Mouse (Mus musculus) embryonic facial prominence, embryonic 10.5 days (tissue): ENCODE measurements at regions not wholly inside any gene's neighbourhood (a gene's known extent, or its start where the extent isn't known, plus 50 kb on each side); places are given as distances from the start of the nearest gene placed in this dataset.

Source experiments
- DNase-seq: peaks from one replicate; pipeline ENCODE4 v3.0.0-alpha.2; 2017; ENCODE audit warnings: low spot score
- H3K27ac ChIP-seq: fragments of 300-500 bp; sonication (generic); replicated peaks from 2 replicates; pipeline ENCODE4 v1.5.1; 2016; ENCODE audit warnings: mild to moderate bottlenecking
- H3K27me3 ChIP-seq: fragments of 300-500 bp; sonication (generic); replicated peaks from 2 replicates; pipeline ENCODE4 v1.6.1; 2016; ENCODE audit warnings: low read depth, mild to moderate bottlenecking; ENCODE audit not compliant: poor library complexity, severe bottlenecking
- H3K36me3 ChIP-seq: fragments of 300-500 bp; sonication (generic); replicated peaks from 2 replicates; pipeline ENCODE4 v1.6.1; 2016; ENCODE audit warnings: mild to moderate bottlenecking, moderate library complexity
- H3K4me1 ChIP-seq: fragments of 300-500 bp; sonication (generic); 2 replicates; pipeline ENCODE4 v1.6.1; 2016
- H3K4me3 ChIP-seq: fragments of 300-500 bp; sonication (generic); 2 replicates; pipeline ENCODE4 v1.5.1; 2016; ENCODE audit warnings: mild to moderate bottlenecking, moderate library complexity
- H3K9me3 ChIP-seq: fragments of 300-500 bp; sonication (generic); 2 replicates; pipeline ENCODE4 v1.6.1; 2016; ENCODE audit warnings: mild to moderate bottlenecking
- WGBS: fragments of 180-500 bp; shearing (Covaris S2); methylation state at CpG from one replicate; pipeline ENCODE4 v1.1.7; 2016; 5-methylcytosine and 5-hydroxymethylcytosine counted together

DNA sequence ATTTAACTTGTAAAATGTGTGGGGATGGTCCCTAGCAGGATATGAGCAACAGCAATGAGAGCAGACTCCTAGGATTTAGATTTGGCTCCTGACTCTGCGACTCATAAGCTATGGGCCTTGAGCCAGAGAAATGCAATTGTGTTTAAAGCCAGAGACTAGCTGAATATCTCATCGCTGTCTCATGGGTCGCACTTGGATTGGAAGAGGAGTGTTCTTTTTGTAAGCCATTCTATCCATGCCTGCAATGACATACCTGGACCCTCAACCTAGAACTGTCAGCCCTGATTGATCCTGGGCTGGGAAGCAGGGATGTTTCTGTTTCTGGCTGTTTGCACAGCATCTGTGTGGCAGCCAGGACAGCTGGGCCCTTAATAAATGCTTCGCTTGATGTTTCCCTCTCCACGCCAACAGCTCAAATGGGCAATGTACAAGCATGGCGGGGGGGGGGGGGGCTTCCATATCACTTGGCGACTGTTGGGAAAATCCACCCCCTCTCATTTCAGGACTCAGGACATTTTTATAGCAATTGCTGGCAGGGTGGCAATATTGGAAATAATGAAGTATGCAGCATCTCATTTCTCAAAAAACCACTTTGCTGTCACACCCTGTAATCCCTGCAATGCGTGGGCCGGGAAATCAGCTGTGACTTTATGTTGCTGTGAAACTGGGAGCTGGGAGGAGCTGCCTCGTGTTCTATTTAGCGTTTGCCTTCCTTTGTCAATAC, 338.0 kb downstream of the Hs3st1 start:
- H3K4me3 ChIP-seq, result no peak overlapping the region
- no peaks in the 10 kb centered on the region for H3K36me3 ChIP-seq
- H3K4me1 ChIP-seq, result no peaks in the 10 kb centered on the region
- no peaks in the 10 kb centered on the region for H3K9me3 ChIP-seq
- 73% methylated on average over 11 of the region's 11 CpGs for WGBS
- no peak overlapping the region for H3K27ac ChIP-seq
- H3K27me3 ChIP-seq, result no peaks in the 10 kb centered on the region
- DNase-seq, result no peak

DNA sequence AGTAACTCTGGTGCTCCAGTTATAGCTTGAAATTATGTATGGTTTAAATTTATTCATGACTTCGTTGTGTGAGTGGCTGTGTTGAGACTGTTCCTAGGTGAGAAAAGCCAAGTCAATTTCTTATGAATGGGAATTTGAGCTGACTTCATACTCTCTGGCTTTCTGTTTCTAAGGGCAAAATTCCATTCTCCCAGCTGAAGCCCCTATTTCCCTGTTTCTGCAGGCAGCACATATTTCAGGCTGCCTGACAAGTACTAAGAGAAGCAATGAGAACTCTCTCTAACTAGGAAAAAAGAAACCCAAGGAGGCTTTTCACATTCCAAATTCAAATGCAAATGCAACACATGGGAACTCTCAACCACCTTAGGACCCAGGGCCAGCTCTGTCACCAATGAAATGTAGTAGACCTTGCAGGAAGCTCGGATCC, 338.7 kb downstream of the Hs3st1 start:
- no peaks in the 10 kb centered on the region for H3K27me3 ChIP-seq
- H3K36me3 ChIP-seq, result no peaks in the 10 kb centered on the region
- H3K4me3 ChIP-seq, result no peak overlapping the region
- no peaks in the 10 kb centered on the region for H3K4me1 ChIP-seq
- H3K27ac ChIP-seq, result no peak overlapping the region
- H3K9me3 ChIP-seq, result no peaks in the 10 kb centered on the region
- WGBS, result 65% methylated on average over 2 of the region's 2 CpGs
- no peak for DNase-seq

DNA sequence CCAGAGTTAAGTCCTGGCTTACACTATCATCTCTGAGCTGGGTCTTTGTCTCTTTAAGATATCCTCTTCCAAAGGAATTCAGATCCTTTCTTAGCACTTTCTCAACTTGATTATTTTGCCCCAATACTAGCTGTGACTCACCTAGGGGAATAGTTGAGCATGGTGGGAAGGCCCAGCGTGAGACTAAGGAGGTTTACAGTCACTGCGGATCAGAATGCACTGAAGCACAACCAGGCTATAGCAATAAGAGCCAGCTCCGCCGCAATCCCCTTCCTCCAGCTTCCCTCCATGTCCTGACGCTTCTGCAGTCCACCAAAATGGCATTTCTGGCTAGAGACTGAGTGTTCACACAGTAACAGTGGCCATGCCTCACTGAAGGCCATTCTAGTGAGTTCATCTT, 342.5 kb downstream of the Hs3st1 start:
- Histone ChIP-seq H3K9me3 (no peaks in the 10 kb centered on the region), H3K27ac (no peak overlapping the region), H3K4me1 (no peaks in the 10 kb centered on the region), H3K4me3 (no peak overlapping the region), H3K27me3 (no peaks in the 10 kb centered on the region), H3K36me3 (no peaks in the 10 kb centered on the region)
- 52% methylated on average over 5 of the region's 5 CpGs for WGBS
- DNase-seq, result no peak

DNA sequence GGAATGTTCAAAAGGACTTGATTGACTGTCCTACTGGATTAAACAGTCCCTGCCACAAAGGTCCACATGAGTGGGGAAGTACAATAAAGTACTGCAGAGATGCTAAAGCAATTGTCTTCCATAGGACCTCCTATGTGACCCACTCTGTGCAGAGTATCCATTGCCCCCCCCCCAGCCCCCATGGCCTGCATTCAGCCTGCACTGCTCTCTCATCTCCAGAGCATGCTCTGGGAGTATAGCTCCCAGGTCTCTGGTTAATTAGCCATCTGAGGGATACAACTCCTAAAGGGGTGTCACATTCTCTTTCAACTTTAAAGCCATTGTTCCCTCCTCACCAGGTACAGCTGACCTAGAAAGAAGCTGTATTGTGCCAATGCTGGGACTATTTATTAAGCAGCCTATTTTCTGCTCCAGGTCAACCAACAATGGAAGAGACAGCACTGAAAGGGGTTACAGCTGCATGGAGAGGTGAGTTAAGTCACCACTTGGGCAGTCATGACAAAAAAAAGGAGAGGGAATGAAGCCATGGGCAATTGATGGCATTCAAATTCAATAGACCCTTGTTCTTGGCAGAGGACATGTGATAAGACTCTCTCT, 364.8 kb downstream of the Hs3st1 start:
- Histone ChIP-seq H3K9me3 (no peaks in the 10 kb centered on the region), H3K27me3 (no peaks in the 10 kb centered on the region), H3K27ac (no peak overlapping the region), H3K36me3 (no peaks in the 10 kb centered on the region), H3K4me1 (no peaks in the 10 kb centered on the region), H3K4me3 (no peak overlapping the region)
- no peak for DNase-seq

DNA sequence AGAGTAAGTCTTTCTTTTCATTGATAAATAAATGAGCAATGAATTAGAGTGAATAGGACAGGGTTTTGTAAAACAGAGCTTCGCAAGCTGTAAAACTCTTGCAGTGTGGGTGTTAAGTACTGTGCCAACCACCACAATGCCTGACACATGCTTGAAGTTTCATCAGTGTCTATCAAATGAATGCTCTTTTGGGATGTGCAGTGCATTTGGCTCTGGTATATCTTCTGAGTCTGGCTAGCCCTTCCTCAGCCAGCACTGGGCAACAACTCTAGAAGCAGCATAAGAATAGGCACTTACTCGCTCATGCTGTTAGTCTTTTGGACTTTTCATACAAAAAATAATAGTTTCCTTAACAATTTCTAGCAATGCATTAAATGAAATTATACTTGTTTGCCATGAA, 370.9 kb downstream of the Hs3st1 start:
- 91% methylated on average over 2 of the region's 2 CpGs for WGBS
- H3K4me3 ChIP-seq, result no peak overlapping the region
- DNase-seq, result no peak
- H3K27ac ChIP-seq, result no peak overlapping the region
- no peaks in the 10 kb centered on the region for H3K4me1 ChIP-seq
- no peaks in the 10 kb centered on the region for H3K36me3 ChIP-seq
- H3K27me3 ChIP-seq, result no peaks in the 10 kb centered on the region
- no peaks in the 10 kb centered on the region for H3K9me3 ChIP-seq

DNA sequence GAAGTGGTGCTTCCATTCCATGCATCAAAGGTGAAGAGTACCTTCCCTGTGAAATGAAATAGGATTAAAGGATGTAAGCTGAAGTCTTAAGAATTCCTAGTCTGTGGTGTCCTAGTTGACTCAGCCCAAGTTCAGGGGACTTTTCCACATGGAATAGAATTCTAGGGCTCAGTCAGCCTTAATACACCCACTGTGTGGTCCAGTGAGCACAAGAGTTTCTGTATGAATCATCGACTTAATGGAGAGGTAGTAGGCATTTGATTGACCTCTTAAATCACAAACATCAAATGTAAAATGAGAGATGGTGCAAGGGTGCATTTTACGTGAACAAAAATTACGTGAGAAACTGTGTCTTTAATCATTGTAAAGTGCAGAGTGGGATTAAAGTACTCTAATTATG, 381.1 kb downstream of the Hs3st1 start:
- Histone ChIP-seq H3K9me3 (no peaks in the 10 kb centered on the region), H3K27me3 (no peaks in the 10 kb centered on the region), H3K4me3 (no peak overlapping the region), H3K4me1 (no peaks in the 10 kb centered on the region), H3K36me3 (no peaks in the 10 kb centered on the region), H3K27ac (no peak overlapping the region)
- DNase-seq, result no peak
- WGBS, result 88% methylated on average over 3 of the region's 3 CpGs

DNA sequence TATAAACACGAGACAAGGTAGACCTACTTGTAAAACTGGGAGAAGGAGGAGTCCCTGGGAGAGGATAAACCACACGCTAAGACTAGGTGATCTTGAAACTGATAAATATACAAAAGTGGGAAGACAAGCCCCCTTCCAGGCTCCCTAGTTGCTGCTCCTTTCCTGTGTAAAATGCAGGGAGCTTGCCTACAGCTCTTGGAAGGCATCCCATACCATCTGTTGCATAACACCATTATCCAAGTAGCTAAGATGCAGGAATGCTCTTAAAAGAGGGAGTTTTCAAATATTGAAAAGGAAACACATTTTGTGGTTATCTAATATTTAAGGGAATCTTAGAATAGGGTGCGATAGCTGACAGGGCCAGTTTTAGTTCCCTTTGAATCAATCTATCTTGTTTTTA, 406.6 kb downstream of the Hs3st1 start:
- H3K27me3 ChIP-seq, result no peaks in the 10 kb centered on the region
- DNase-seq, result no peak
- H3K27ac ChIP-seq, result no peak overlapping the region
- 87% methylated on average over 3 of the region's 3 CpGs for WGBS
- no peaks in the 10 kb centered on the region for H3K9me3 ChIP-seq
- no peak overlapping the region for H3K4me3 ChIP-seq
- H3K4me1 ChIP-seq, result no peaks in the 10 kb centered on the region
- H3K36me3 ChIP-seq, result no peaks in the 10 kb centered on the region

DNA sequence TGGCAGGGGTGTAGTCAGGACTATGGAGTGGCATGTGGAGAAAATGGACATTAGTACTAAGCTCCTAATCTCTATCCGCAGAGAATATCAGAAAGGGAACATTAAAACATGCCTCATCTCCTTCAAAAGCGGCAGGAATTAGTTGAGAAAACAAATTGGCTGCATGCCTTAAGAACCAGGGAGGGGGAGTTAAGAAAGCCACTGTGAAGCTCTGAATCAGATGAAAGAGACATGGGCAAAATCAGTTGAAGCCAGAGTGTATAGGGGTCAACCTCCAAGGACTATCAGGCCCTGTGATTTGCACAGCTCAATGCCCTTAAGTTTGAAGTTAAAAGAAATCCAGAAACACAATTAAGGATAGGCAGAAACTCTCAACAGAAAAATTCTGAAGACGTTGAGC, 408.3 kb downstream of the Hs3st1 start:
- Histone ChIP-seq H3K36me3 (no peaks in the 10 kb centered on the region), H3K27me3 (no peaks in the 10 kb centered on the region), H3K9me3 (no peaks in the 10 kb centered on the region), H3K27ac (no peak overlapping the region), H3K4me3 (no peak overlapping the region), H3K4me1 (no peaks in the 10 kb centered on the region)
- WGBS, result 70% methylated on average over 3 of the region's 3 CpGs
- no peak for DNase-seq

DNA sequence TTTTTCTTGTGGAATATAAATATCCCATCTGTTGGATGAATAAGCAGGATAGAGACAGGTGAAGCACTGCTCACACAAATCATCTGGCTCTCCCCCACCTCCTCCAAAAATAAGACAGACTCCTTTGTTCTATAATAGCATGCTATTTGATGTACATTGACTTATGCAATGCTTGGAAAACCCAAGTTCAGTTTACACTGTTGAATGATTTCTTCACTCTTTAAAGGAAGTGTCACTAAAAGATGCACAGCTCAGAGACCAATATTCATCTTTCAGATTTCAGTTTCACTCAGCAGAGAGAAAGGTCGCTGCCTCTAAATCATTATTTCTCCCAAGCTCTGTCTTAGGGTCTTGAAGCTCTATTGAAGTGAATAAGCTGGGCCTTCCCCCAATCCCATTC, 417.4 kb downstream of the Hs3st1 start:
- no peaks in the 10 kb centered on the region for H3K4me1 ChIP-seq
- 92% methylated on average over 1 of the region's 1 CpGs for WGBS
- no peak overlapping the region for H3K4me3 ChIP-seq
- no peaks in the 10 kb centered on the region for H3K9me3 ChIP-seq
- no peaks in the 10 kb centered on the region for H3K27me3 ChIP-seq
- DNase-seq, result no peak
- no peaks in the 10 kb centered on the region for H3K36me3 ChIP-seq
- H3K27ac ChIP-seq, result no peak overlapping the region

DNA sequence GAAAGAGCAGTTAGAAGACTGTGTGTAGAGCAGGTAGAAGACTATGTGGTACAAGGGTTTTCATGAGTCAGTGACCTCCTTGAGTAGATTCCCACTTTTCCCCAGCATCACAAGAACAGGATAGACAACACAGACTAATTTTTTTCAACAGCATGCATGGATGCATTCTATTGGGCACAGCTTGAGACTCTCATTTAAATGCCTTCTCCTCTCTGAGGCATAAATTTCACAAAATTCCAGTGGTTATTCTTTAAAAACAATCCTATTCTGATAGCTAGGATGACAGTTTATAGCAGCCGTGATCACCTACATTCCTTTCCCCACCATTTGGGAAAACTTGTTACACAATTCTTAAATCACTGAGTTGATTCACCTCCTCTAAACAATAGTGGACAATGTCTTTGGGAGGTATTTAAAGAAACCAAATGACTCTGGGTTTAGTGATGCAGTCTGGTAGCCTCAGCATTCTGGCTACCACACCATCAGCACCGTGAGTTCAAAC, 418.7 kb downstream of the Hs3st1 start:
- no peak overlapping the region for H3K27ac ChIP-seq
- H3K4me3 ChIP-seq, result no peak overlapping the region
- H3K9me3 ChIP-seq, result no peaks in the 10 kb centered on the region
- no peaks in the 10 kb centered on the region for H3K36me3 ChIP-seq
- H3K27me3 ChIP-seq, result no peaks in the 10 kb centered on the region
- no peak for DNase-seq
- 92% methylated on average over 2 of the region's 2 CpGs for WGBS
- H3K4me1 ChIP-seq, result no peaks in the 10 kb centered on the region

DNA sequence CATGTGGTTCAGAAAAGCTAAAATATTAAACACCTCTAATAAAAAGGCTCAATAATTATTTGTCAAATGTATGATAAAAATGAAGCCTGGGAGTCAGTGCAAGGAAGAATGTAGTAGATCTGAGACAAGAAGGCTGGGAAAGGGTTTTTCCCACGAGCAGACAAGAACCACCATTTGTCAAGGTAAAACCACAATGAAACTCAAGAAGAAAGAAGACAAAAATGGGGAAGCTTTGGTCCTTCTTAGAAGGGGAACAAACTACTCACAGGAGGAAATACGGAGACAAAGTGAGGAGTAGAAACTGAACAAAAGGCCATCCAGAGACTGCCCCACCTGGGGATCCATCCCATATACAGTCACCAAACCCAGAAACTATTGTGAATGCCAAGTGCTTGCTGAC, 420.0 kb downstream of the Hs3st1 start:
- H3K27ac ChIP-seq, result no peak overlapping the region
- H3K4me3 ChIP-seq, result no peak overlapping the region
- H3K9me3 ChIP-seq, result no peaks in the 10 kb centered on the region
- WGBS, result 75% methylated on average over 2 of the region's 2 CpGs
- H3K27me3 ChIP-seq, result no peaks in the 10 kb centered on the region
- no peak for DNase-seq
- no peaks in the 10 kb centered on the region for H3K36me3 ChIP-seq
- no peaks in the 10 kb centered on the region for H3K4me1 ChIP-seq

DNA sequence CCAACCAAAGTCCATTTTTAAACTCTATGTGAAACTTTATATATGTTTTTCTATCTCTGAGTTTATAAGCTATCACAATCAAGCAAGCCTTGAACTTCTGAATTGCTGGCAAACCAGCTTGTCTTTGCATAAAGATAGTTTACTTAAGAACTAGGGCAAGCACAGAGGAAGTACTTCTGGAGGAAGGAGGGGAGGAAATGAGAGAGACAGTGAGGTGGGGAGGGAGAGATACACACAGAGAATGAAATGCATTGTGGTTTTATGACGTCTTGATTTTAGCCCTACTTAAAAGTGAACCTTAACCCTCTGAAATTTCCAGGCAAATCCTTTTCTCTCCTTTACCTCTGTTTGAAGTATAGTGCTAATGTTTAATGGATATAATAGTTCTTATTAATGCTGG, 421.0 kb downstream of the Hs3st1 start:
- Histone ChIP-seq H3K4me1 (no peaks in the 10 kb centered on the region), H3K27ac (no peak overlapping the region), H3K36me3 (no peaks in the 10 kb centered on the region), H3K4me3 (no peak overlapping the region), H3K27me3 (no peaks in the 10 kb centered on the region), H3K9me3 (no peaks in the 10 kb centered on the region)
- DNase-seq, result no peak
- 76% methylated on average over 1 of the region's 1 CpGs for WGBS

DNA sequence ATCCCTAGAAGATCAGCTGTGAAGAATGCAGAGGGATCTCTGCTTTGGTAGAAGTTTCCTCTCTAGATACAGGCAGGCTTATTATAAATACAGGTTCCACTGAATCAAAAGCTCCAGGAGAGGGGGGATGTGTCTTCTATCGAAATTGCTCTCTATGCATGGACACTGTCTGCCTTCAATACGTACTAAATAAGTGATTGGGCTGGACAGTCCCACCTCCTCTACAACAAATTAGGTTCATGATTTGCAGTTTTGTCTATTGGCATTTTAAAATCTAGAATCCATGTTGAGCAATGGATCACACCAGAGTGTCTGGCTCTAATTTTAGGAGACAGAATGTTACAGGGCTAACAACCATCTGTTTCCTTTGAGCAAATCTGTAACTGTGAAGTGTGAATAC, 429.9 kb downstream of the Hs3st1 start:
- Histone ChIP-seq H3K4me3 (no peak overlapping the region), H3K4me1 (0 out of 2 replicates have a peak, but pooled peaks cover 5% of the 10 kb centered on the region), H3K36me3 (no peaks in the 10 kb centered on the region), H3K27ac (no peak overlapping the region), H3K27me3 (no peaks in the 10 kb centered on the region), H3K9me3 (no peaks in the 10 kb centered on the region)
- 78% methylated on average over 2 of the region's 2 CpGs for WGBS
- DNase-seq, result no peak
